Mouse (Mus musculus) olfactory bulb, adult 2 months (tissue): ENCODE measurements around the gene Fst.

ENCODE experiments used
- CTCF ChIP-seq: fragments of 200-500 bp; IDR thresholded peaks from 2 replicates; pipeline ENCODE4 v1.5.1; 2012; ENCODE audit warnings: low read depth, mild to moderate bottlenecking, low read length, moderate library complexity; ENCODE audit not compliant: insufficient read depth
- POLR2A ChIP-seq: fragments of 200-500 bp; IDR thresholded peaks from 2 replicates; pipeline ENCODE4 v1.6.1; 2012; ENCODE audit warnings: mild to moderate bottlenecking, low read depth, low read length, moderate library complexity; ENCODE audit not compliant: insufficient read depth

DNA sequence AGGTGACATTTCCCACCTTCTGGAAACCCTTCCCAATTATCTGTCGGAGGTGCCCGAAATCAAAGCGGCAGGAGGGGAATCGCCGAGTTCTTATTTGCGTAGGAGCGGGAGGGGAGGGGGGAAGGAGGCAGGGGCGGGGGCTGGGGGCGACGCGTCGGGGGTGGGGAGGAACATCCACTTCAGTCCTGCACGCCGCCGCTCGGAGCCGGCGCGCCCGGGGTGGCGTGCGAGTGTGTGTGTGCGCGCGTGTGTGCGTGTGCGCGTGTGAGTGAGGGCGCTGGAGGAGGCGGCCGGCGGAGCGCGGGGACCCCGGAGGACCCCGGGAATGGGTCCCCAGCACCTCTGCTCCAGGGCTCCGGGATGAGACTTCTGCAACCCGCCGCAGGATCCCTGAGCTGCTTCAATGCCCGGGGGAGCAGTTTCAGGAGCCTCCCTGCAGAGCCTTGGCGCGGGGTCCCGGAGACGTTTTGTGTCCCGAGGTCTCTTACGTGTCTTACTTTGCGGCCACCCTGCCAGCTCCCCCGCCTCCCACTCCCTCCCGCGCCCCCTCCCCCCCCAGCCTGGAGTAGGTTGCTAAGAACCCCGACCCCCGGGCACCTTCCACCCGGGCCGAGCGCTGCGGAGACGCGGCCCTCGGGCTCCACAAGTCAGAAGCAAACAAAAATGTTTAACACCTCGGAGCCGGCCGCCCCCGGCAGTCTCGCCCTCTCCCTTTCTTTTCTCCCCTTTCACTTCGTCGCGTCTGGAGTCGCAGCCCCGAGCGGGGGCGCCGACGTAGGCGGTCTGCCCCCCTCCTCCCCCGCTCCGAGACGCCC, at the start of gene Fst:
- TF ChIP-seq CTCF (no peak), POLR2A (no peak)
